Mouse (Mus musculus): ENCODE data around the gene Tmem80.

Gene Tmem80

DNA sequence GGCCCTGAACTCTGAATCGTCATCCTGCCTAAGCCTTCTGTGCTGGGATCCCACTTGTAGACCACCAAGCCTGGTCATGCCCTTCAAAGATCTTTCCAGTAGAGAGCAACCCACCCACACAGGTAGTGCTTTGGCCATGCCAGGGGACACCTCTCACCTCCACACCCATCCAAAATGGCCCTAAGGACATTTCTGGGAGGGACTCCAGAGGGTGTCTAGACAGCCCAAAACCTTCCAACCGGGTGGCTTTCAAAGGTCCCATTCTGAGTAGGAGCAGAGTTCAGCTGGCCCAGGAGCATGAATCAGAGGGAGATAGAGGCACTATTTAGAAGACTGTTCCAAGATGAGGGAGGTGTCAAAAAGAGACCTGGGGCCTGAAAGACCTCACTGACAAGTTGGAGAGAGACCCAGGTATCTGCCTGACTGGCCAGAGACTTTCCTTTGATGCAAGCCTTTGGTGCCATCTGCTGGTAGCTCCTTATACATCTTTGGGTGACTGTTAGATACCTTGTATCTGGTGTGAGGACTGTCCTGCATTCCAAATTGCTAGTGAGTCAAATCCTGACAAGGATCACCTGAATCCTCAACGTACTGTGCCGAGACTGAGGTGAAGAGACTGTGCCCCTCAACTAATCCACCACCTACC lies 35.7 kb downstream of the Tmem80 start:
- peak; percentile 91 for DNase-seq (ENCODE audit: low spot score)

DNA sequence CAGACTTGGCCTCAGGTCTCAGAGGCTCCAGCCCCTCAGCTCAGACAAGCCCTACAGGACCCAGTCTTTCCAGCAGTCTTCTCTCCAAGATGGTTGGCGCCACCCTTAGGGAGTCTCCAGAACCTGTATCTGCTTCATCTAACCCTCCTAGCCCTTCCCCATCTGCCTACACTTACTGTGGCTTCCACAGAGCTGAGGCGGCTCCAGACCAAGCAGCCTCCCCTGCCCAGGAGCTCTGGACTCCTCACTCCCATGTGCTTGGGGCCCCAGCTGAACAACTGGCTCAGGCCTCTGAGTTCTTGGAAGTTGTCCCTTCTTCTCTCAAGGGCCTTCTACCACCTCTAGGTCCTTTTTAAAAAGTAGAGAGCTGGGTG lies 36.2 kb downstream of the Tmem80 start:
- no peak for DNase-seq (ENCODE audit: low spot score)

- peak; percentile 85 for DNase-seq (ENCODE audit: low spot score)
These were observed 37.0 kb downstream of the Tmem80 start for GRCm38 (mm10) chr7:141364349-141365048.

DNA sequence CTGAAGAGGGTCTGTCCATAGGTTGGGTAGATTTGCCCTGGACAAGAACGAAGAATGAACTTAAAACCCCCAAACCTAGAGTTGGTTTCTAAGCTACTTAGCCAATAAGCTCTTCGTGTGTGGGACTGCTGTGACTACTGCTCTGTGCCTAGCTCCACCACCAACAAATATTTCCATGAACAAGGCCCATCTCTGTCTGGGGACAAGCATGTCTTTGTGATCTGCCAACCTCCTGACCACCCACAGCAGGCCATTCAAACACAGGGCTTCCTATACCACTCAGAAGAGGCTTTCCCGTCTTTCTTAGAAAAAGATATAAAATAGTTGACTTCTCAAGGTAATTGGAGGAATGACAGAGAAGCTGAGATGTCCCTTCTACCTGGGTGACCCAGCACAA lies 37.5 kb downstream of the Tmem80 start:
- peak; percentile 22 for DNase-seq (ENCODE audit: low spot score)

DNA sequence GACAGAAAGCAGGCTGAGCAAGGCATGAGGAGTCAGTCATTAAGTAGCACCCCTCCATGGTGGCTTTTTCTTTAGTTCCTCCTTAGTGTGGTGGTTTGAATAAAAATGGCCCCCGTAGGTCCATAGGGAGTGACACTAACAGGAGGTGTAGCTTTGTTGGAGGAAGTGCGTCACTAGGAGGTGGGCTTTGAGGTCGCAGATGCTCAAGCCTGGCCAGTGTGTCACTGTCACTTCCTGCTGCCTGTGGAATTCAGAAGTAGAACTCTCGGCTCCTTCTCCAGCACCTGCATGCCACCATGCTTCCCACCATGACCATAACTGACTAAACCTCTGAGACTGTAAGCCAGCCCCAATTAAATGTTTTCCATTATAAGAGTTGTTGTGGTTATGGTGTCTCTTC lies 39.8 kb downstream of the Tmem80 start:
- no peak for DNase-seq (ENCODE audit: low spot score)

DNA sequence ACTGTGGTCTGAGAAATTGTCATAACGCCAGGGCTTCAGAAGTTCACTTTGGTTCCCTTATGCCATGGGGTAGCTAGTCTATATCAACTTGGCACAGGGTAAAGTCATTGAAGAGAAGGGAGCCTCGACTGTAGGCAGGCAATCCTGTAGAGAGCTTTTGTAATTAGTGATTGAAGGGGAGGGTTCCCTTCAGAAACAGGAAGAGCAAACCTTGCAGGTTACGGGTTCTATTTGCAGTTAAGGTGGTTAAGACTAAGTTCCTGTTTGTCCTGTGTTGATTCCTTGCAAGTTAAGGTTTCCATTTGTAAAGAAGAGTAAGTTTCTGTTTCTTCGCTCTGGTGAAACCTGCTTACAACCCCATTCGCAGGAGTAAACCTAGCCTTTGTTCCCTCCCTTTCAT lies 42.4 kb downstream of the Tmem80 start:
- DNase-seq (ENCODE audit: low spot score), result no peak

GRCm38 (mm10) chr7:141371942-141372595 lies 44.5 kb downstream of the Tmem80 start:
- DNase-seq (ENCODE audit: low spot score), result no peak

DNA sequence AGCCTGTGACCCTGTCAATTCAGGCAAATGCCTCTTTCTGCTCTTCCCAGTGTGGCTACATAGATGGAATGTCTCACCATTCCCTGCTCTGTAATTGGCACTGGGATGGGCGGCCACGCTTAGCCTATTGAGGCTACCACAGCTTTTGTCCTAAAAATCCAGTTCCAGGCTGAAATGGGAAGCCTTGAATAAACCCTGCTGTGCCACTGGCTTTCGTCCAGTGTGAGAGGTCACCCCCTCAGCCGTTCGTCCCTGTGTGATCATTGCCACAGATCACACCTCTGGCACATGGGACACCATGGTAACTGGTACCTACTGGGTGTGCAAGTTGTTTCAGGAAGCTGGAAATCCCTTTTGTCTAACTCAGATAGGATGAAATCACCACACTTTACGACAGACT lies 46.1 kb downstream of the Tmem80 start:
- no peak for DNase-seq (ENCODE audit: low spot score)

- DNase-seq (ENCODE audit: low spot score), result no peak
These were observed 46.9 kb downstream of the Tmem80 start for GRCm38 (mm10) chr7:141374399-141374798.

DNA sequence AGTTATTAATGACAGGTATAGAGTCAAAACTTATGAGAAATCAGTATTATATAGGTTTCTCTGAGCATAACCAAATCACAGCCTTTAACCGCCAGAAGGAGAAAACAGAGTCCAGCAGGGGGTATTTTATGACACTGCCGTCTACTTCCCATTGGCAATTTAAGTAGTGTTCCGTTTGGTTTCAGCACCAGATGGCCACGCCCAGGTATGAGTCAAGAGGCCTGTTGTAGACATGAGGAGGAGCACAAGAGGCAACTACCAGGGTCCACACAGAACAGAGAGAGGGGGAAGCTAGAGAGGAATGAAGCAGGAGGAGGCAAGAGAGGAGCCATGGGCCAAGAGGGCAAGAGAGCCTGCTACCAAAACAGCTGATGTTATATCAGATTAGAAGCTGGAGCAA lies 52.0 kb downstream of the Tmem80 start:
- DNase-seq (ENCODE audit: low spot score), result no peak

DNA sequence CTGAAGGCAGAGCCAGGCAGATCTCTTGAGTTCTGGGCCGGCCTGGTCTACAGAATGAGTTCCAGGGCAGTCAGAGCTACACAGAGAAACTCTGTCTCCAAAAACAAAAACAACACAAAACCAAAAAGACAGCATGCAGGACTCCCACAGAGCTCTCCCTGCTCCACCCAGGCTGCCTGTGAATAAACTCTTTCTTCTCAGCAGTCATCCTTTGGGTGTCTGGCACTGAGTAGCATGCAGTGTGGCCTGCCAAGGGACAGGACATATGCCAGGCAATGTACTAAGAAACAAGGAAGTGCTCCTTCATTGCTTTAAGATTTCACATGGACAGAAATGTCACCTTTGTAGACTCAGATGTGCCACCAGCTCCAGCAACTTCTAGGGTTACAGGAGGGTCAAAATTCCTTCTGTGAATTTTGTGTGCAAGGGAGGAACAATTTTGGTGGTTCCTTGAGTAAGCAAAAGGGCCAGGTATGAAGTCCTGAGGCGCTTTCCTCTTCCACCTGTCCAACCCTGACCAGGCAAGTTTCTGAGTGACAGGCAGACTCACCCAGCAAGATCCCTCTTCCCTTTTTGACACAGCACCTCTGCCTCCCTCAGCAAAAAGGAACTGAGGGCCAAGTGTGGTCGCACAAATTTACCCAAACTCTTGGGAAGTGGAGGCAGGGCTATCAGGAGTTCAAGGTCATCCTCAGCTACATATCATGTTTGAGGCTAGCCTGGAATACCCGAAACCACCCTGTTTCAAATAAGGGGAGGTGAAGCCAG lies 53.7 kb downstream of the Tmem80 start:
- DNase-seq (ENCODE audit: low spot score), result no peak

Measured in c-Kit-positive CD71-positive TER-119-positive erythroid progenitor cells, embryonic 14.5 days (primary cell).